ENCODE assay signal across 12 mouse cellular contexts in the genomic region with DNA sequence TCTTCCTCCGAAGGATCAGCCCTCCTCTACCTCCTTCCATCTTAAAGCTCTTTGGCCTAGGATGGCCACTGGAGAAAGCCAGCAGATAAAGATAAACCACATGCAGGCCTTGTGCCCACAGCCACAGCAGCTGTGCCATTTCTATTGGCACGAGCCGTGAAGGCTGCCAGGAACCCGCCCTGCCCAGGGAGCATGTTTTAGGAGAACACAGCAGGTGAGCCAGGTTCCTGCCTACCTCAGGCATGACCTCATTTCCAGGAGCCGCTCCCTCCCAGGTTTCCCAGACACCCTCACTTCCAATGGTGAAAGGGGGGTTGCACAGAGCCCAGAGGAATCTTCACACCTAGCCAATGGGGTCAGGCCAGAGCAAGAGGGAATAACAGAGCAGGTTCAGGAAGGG. TPM values are rescaled to one million over a fixed set of nuclear protein-coding genes. Genes with fewer than 3 reads are reported as not detected.
DNase-seq lines count a peak whose midpoint lies in the region; ATAC-seq lines count a peak whose summit lies in the region.
"Had no signal": no experiment of that assay in that cellular context is flagged by ENCODE, and none has a peak within 500 bp of the region (broad histone marks: within the 10 kb centered on the region; RNA-seq: fewer than 3 reads in every experiment).

No protein-coding gene starts in this region.

- peak overlapping the region; percentile 86 for H3K27ac ChIP-seq in heart, embryonic 15.5 days
- no peak overlapping the region for H3K27ac ChIP-seq in heart, embryonic 11.5 days (ENCODE audit: low read depth, low read length)
- H3K27ac ChIP-seq: limb, embryonic 12.5 days had no signal

- no peak for ATAC-seq in heart, embryonic 15.5 days (replicated peaks; ENCODE audit: insufficient number of reproducible peaks, insufficient read depth, low FRiP score, low read depth)
- no peak for ATAC-seq in heart, embryonic 11.5 days (replicated peaks; ENCODE audit: insufficient number of reproducible peaks, low FRiP score, low TSS enrichment)

- no peak overlapping the region for H3K4me2 ChIP-seq in heart, embryonic 15.5 days
- H3K4me2 ChIP-seq in heart, embryonic 11.5 days, result no peak overlapping the region
- H3K4me2 ChIP-seq: limb, embryonic 12.5 days; midbrain, embryonic 11.5 days had no signal

- H3K9me3 ChIP-seq in heart, embryonic 15.5 days (replicated peaks), result no peaks in the 10 kb centered on the region
- H3K9me3 ChIP-seq in heart, embryonic 11.5 days (replicated peaks; ENCODE audit: control insufficient read depth, low read length), result no peaks in the 10 kb centered on the region
- H3K9me3 ChIP-seq: limb, embryonic 12.5 days had no signal

- H3K4me1 ChIP-seq in heart, embryonic 15.5 days (replicated peaks), result peaks cover 85% of the 10 kb centered on the region
- H3K4me1 ChIP-seq in heart, embryonic 11.5 days (ENCODE audit: control insufficient read depth, insufficient read depth, low read length), result peaks cover 60% of the 10 kb centered on the region

- H3K36me3 ChIP-seq in heart, embryonic 15.5 days, result no peaks in the 10 kb centered on the region
- H3K36me3 ChIP-seq in heart, embryonic 11.5 days (ENCODE audit: control insufficient read depth, insufficient read depth, low read length), result no peaks in the 10 kb centered on the region
- H3K36me3 ChIP-seq: limb, embryonic 12.5 days had no signal

- DNase-seq in MN1 (ENCODE audit: low spot score), result peak; percentile 21
- DNase-seq in cerebellum, postnatal 25 days, result peak; percentile 83 to 86
- DNase-seq in lung, postnatal 14 days, result peak; percentile 57
- DNase-seq in right cerebral cortex, postnatal 10 days (ENCODE audit: low spot score in 2 of 2), result no peak
- DNase-seq in urinary bladder, adult 2 months (ENCODE audit: low spot score), result no peak
- no peak for DNase-seq in layer of hippocampus, postnatal 10 days (ENCODE audit: low spot score in 2 of 2)

- peaks cover 3% of the 10 kb centered on the region; the same call in 1 of the 2 replicates for H3K27me3 ChIP-seq in heart, embryonic 15.5 days
- H3K27me3 ChIP-seq in heart, embryonic 11.5 days (ENCODE audit: control insufficient read depth, insufficient read depth, low read length), result peaks cover 13% of the 10 kb centered on the region

- 67% methylated on average over 5 of the region's 5 CpGs for WGBS in heart, embryonic 15.5 days
- WGBS in heart, embryonic 11.5 days (ENCODE audit: insufficient replicate concordance), result 63% methylated on average over 5 of the region's 5 CpGs

- H3K9ac ChIP-seq in heart, embryonic 15.5 days, result no peak overlapping the region
- H3K9ac ChIP-seq in heart, embryonic 11.5 days (ENCODE audit: low read depth, low read length), result no peak overlapping the region
- H3K9ac ChIP-seq: limb, embryonic 12.5 days had no signal

- H3K4me3 ChIP-seq in heart, embryonic 15.5 days, result no peak overlapping the region
- H3K4me3 ChIP-seq in heart, embryonic 11.5 days (ENCODE audit: low read depth, low read length), result no peak overlapping the region
- H3K4me3 ChIP-seq: limb, embryonic 12.5 days had no signal

RNA-seq across cellular contexts. Expression of a gene that starts 3.8 kb away (rescaled TPM):
- 9.7 and 12.9 TPM in 2 replicates for polyA plus RNA-seq in heart, embryonic 15.5 days (2015; fragmentation: Nextera tagmentation; extraction: Ambion mirVana)
- 8.5 and 9.7 TPM in 2 replicates for polyA plus RNA-seq in heart, embryonic 11.5 days (2014; fragmentation: Nextera tagmentation; extraction: Ambion mirVana)
- polyA plus RNA-seq in urinary bladder, adult 2 months (2012; rRNA removed), result 55.1 and 58.8 TPM in 2 replicates
- total RNA-seq in layer of hippocampus, postnatal 10 days (2021), result 10 to 100 TPM; 16.4 to 18.9 TPM

RNA-seq across cellular contexts. Expression of a gene that starts 31.6 kb away (rescaled TPM):
- polyA plus RNA-seq in heart, embryonic 15.5 days (2015; fragmentation: Nextera tagmentation; extraction: Ambion mirVana), result 114 and 117 TPM in 2 replicates
- 45.6 and 53.0 TPM in 2 replicates for polyA plus RNA-seq in heart, embryonic 11.5 days (2014; fragmentation: Nextera tagmentation; extraction: Ambion mirVana)
- 34.6 and 59.4 TPM in 2 replicates for polyA plus RNA-seq in urinary bladder, adult 2 months (2012; rRNA removed)
- 10 to 100 TPM; 48.9 to 49.7 TPM for total RNA-seq in layer of hippocampus, postnatal 10 days (2021)
- total RNA-seq: CH12.LX had no signal

RNA-seq across cellular contexts. Expression of a gene that starts 47.1 kb away (rescaled TPM):
- polyA plus RNA-seq in heart, embryonic 15.5 days (2015; fragmentation: Nextera tagmentation; extraction: Ambion mirVana), result 0.08 and 0.10 TPM in 2 replicates
- 0.30 and 0.40 TPM in 2 replicates for polyA plus RNA-seq in heart, embryonic 11.5 days (2014; fragmentation: Nextera tagmentation; extraction: Ambion mirVana)
- polyA plus RNA-seq in urinary bladder, adult 2 months (2012; rRNA removed), result 0.39 and 0.41 TPM in 2 replicates
- not detected for total RNA-seq in layer of hippocampus, postnatal 10 days (2021)
- total RNA-seq: gastrocnemius, adult 18-20 months had no signal

Comparison
In these comparisons a context has a peak if more than half of its experiments do, and no peak if none do; other contexts are left out.
1. DNase-seq: peak in MN1 (single experiment), cerebellum, postnatal 25 days (2 of 2) and lung, postnatal 14 days (single experiment); none in right cerebral cortex, postnatal 10 days (0 of 2), urinary bladder, adult 2 months (single experiment) and layer of hippocampus, postnatal 10 days (0 of 2).